Mouse (Mus musculus): ENCODE results near the gene Rnf216.

DNA sequence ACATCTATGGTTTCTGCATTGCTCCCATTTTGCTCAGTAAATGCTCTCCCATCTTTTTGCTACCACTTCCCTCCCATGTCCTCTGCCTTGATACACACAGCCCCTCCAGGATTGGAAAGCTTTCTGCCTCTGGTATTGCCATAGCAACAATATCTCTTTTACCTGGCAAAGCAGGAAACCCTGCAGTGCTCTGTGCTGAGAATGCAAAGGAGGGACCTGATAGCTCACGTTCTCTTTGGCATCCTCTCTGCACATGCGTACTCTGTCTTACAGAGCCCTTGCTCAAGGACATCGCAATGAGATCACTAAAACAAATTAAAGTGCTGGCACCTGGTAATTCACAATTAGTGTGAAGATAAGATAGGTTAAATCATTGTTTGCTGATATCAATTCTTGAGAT lies 51.3 kb downstream of the Rnf216 start:
- TF ChIP-seq CTCF (IDR thresholded peaks at IDR 0.05; ENCODE audit: borderline replicate concordance, insufficient read depth, low read depth, low read length) (no peak), POLR2A (IDR thresholded peaks at IDR 0.05; ENCODE audit: borderline replicate concordance, insufficient read depth, low read length) (no peak)

All from cerebellum, adult 2 months (tissue).